Mouse (Mus musculus): ENCODE results near the gene Kcnk3. TPM values are rescaled to one million over a fixed set of nuclear protein-coding genes. Genes with fewer than 3 reads are reported as not detected.
A peak's percentile ranks its signal among the peaks of the same experiment; 100 is the strongest.

Kcnk3 gene
- total RNA-seq, 1 experiment: 0.31 TPM

GRCm38 (mm10) chr5:30649558-30649957 is 61.6 kb downstream of the Kcnk3 start:
- Histone ChIP-seq H3K9ac (ENCODE audit: insufficient read depth, low read depth, low read length, poor library complexity, severe bottlenecking) (no peak overlapping the region), H3K27ac (ENCODE audit: insufficient read depth, low read depth, low read length, poor library complexity, severe bottlenecking) (no peak overlapping the region), H3K4me1 (ENCODE audit: control insufficient read depth in 2 of 2, insufficient read depth in 2 of 2, low read length in 2 of 2, poor library complexity in 1 of 2) (peaks cover 0 to 19% of the 10 kb centered on the region in 2 experiments; a peak in 1 of 4 replicates), H3K9me3 (ENCODE audit: control insufficient read depth, insufficient read depth, low read depth, low read length) (no peaks in the 10 kb centered on the region), H3K36me3 (ENCODE audit: control insufficient read depth, insufficient read depth, low read length, poor library complexity, severe bottlenecking) (peaks cover 4% of the 10 kb centered on the region; the same call in 1 of the 2 replicates), H3K4me3 (ENCODE audit: insufficient read depth in 1 of 2, low read depth in 1 of 2, low read length in 2 of 2, poor library complexity in 1 of 2, severe bottlenecking in 1 of 2) (no peak overlapping the region)
- in situ Hi-C loops (cut with MboI; ENCODE audit: low sequenced_read_pairs in 2 of 2, unreplicated experiment in 2 of 2): loop anchor here in 1 of 2 experiments (10.0 kb wide), 1 partner anchor 135 kb away; no protein-coding TSS in a partner anchor
- no peak for TF ChIP-seq CHD2 (IDR thresholded peaks at IDR 0.05; ENCODE audit: low read depth, low read length)
- peak; percentile 90 for TF ChIP-seq MAFK (IDR thresholded peaks at IDR 0.05; ENCODE audit: insufficient read depth, low read depth, low read length)
- DNase-seq (ENCODE audit: low read depth, low spot score): no peak

GRCm38 (mm10) chr5:30650756-30651155 is 62.8 kb downstream of the Kcnk3 start:
- in situ Hi-C loops (cut with MboI; ENCODE audit: low sequenced_read_pairs in 2 of 2, unreplicated experiment in 2 of 2): no loop called here
- no peak for DNase-seq (ENCODE audit: low read depth, low spot score)
- Histone ChIP-seq H3K4me1 (ENCODE audit: control insufficient read depth in 2 of 2, insufficient read depth in 2 of 2, low read length in 2 of 2, poor library complexity in 1 of 2) (peaks cover 0 to 19% of the 10 kb centered on the region in 2 experiments; a peak in 1 of 4 replicates), H3K27ac (ENCODE audit: insufficient read depth, low read depth, low read length, poor library complexity, severe bottlenecking) (no peak overlapping the region), H3K36me3 (ENCODE audit: control insufficient read depth, insufficient read depth, low read length, poor library complexity, severe bottlenecking) (peaks cover 5% of the 10 kb centered on the region; the same call in 1 of the 2 replicates), H3K9me3 (ENCODE audit: control insufficient read depth, insufficient read depth, low read depth, low read length) (no peaks in the 10 kb centered on the region), H3K4me3 (ENCODE audit: insufficient read depth in 1 of 2, low read depth in 1 of 2, low read length in 2 of 2, poor library complexity in 1 of 2, severe bottlenecking in 1 of 2) (no peak overlapping the region), H3K9ac (ENCODE audit: insufficient read depth, low read depth, low read length, poor library complexity, severe bottlenecking) (no peak overlapping the region)
- TF ChIP-seq HCFC1 (IDR thresholded peaks at IDR 0.05; ENCODE audit: borderline replicate concordance, insufficient read depth, low read length) (no peak), ZNF384 (IDR thresholded peaks at IDR 0.05; ENCODE audit: low read depth, low read length) (no peak), MAFK (IDR thresholded peaks at IDR 0.05; ENCODE audit: insufficient read depth, low read depth, low read length) (no peak), ZC3H11A (IDR thresholded peaks at IDR 0.05; ENCODE audit: borderline replicate concordance, low read depth, low read length) (no peak), CHD2 (IDR thresholded peaks at IDR 0.05; ENCODE audit: low read depth, low read length) (no peak)

GRCm38 (mm10) chr5:30651554-30651953 is 63.6 kb downstream of the Kcnk3 start:
- no peak for DNase-seq (ENCODE audit: low read depth, low spot score)
- in situ Hi-C loops (cut with MboI; ENCODE audit: low sequenced_read_pairs in 2 of 2, unreplicated experiment in 2 of 2): no loop called here
- Histone ChIP-seq H3K36me3 (ENCODE audit: control insufficient read depth, insufficient read depth, low read length, poor library complexity, severe bottlenecking) (peaks cover 13% of the 10 kb centered on the region; the same call in 1 of the 2 replicates), H3K4me1 (ENCODE audit: control insufficient read depth in 2 of 2, insufficient read depth in 2 of 2, low read length in 2 of 2, poor library complexity in 1 of 2) (peaks cover 0 to 19% of the 10 kb centered on the region in 2 experiments; a peak in 1 of 4 replicates), H3K9ac (ENCODE audit: insufficient read depth, low read depth, low read length, poor library complexity, severe bottlenecking) (no peak overlapping the region), H3K27ac (ENCODE audit: insufficient read depth, low read depth, low read length, poor library complexity, severe bottlenecking) (no peak overlapping the region), H3K9me3 (ENCODE audit: control insufficient read depth, insufficient read depth, low read depth, low read length) (no peaks in the 10 kb centered on the region), H3K4me3 (ENCODE audit: insufficient read depth in 1 of 2, low read depth in 1 of 2, low read length in 2 of 2, poor library complexity in 1 of 2, severe bottlenecking in 1 of 2) (no peak overlapping the region)
- TF ChIP-seq MAFK (IDR thresholded peaks at IDR 0.05; ENCODE audit: insufficient read depth, low read depth, low read length): no peak
- TF ChIP-seq ZC3H11A (IDR thresholded peaks at IDR 0.05; ENCODE audit: borderline replicate concordance, low read depth, low read length): no peak

- DNase-seq (ENCODE audit: low read depth, low spot score): no peak
- Histone ChIP-seq H3K9me3 (ENCODE audit: control insufficient read depth, insufficient read depth, low read depth, low read length) (no peaks in the 10 kb centered on the region), H3K4me3 (ENCODE audit: insufficient read depth in 1 of 2, low read depth in 1 of 2, low read length in 2 of 2, poor library complexity in 1 of 2, severe bottlenecking in 1 of 2) (no peak overlapping the region), H3K36me3 (ENCODE audit: control insufficient read depth, insufficient read depth, low read length, poor library complexity, severe bottlenecking) (peaks cover 22% of the 10 kb centered on the region; the same call in 1 of the 2 replicates), H3K4me1 (ENCODE audit: control insufficient read depth in 2 of 2, insufficient read depth in 2 of 2, low read length in 2 of 2, poor library complexity in 1 of 2) (peaks cover 0 to 22% of the 10 kb centered on the region in 2 experiments; a peak in 1 of 4 replicates), H3K9ac (ENCODE audit: insufficient read depth, low read depth, low read length, poor library complexity, severe bottlenecking) (no peak overlapping the region), H3K27ac (ENCODE audit: insufficient read depth, low read depth, low read length, poor library complexity, severe bottlenecking) (no peak overlapping the region)
- TF ChIP-seq ZNF384 (IDR thresholded peaks at IDR 0.05; ENCODE audit: low read depth, low read length) (no peak), MAFK (IDR thresholded peaks at IDR 0.05; ENCODE audit: insufficient read depth, low read depth, low read length) (no peak), HCFC1 (IDR thresholded peaks at IDR 0.05; ENCODE audit: borderline replicate concordance, insufficient read depth, low read length) (no peak), CHD2 (IDR thresholded peaks at IDR 0.05; ENCODE audit: low read depth, low read length) (no peak), ZC3H11A (IDR thresholded peaks at IDR 0.05; ENCODE audit: borderline replicate concordance, low read depth, low read length) (no peak)
- in situ Hi-C loops (cut with MboI; ENCODE audit: low sequenced_read_pairs in 2 of 2, unreplicated experiment in 2 of 2): no loop called here
Observed at GRCm38 (mm10) chr5:30653246-30653645, 65.3 kb downstream of the Kcnk3 start.

- no peaks in the 10 kb centered on the region for H3K9me3 ChIP-seq (ENCODE audit: control insufficient read depth, insufficient read depth, low read depth, low read length)
- H3K9ac ChIP-seq (ENCODE audit: insufficient read depth, low read depth, low read length, poor library complexity, severe bottlenecking): no peak overlapping the region
- in situ Hi-C loops (cut with MboI; ENCODE audit: low sequenced_read_pairs in 2 of 2, unreplicated experiment in 2 of 2): no loop called here
- TF ChIP-seq ZNF384 (IDR thresholded peaks at IDR 0.05; ENCODE audit: low read depth, low read length) (no peak), CHD2 (IDR thresholded peaks at IDR 0.05; ENCODE audit: low read depth, low read length) (no peak), ZC3H11A (IDR thresholded peaks at IDR 0.05; ENCODE audit: borderline replicate concordance, low read depth, low read length) (no peak), MAFK (IDR thresholded peaks at IDR 0.05; ENCODE audit: insufficient read depth, low read depth, low read length) (no peak), HCFC1 (IDR thresholded peaks at IDR 0.05; ENCODE audit: borderline replicate concordance, insufficient read depth, low read length) (no peak)
- H3K27ac ChIP-seq (ENCODE audit: insufficient read depth, low read depth, low read length, poor library complexity, severe bottlenecking): no peak overlapping the region
- no peak overlapping the region for H3K4me3 ChIP-seq (ENCODE audit: insufficient read depth in 1 of 2, low read depth in 1 of 2, low read length in 2 of 2, poor library complexity in 1 of 2, severe bottlenecking in 1 of 2)
- H3K4me1 ChIP-seq (ENCODE audit: control insufficient read depth in 2 of 2, insufficient read depth in 2 of 2, low read length in 2 of 2, poor library complexity in 1 of 2): peaks cover 0 to 9% of the 10 kb centered on the region in 2 experiments; a peak in 1 of 4 replicates
- DNase-seq (ENCODE audit: low read depth, low spot score): no peak
- peaks cover 22% of the 10 kb centered on the region; the same call in 1 of the 2 replicates for H3K36me3 ChIP-seq (ENCODE audit: control insufficient read depth, insufficient read depth, low read length, poor library complexity, severe bottlenecking)
Observed at GRCm38 (mm10) chr5:30655042-30655441, 67.1 kb downstream of the Kcnk3 start.
